Mouse (Mus musculus): ENCODE measurements around the gene Itsn1.

GRCm38 (mm10) chr16:91717399-91717798 lies 11.7 kb upstream of the Itsn1 start:
- TF ChIP-seq CTCF (IDR thresholded peaks at IDR 0.05; ENCODE audit: control insufficient read depth, insufficient read depth, insufficient replicate concordance, low read depth, low read length) = no peak
- no peak for TF ChIP-seq POLR2A (IDR thresholded peaks at IDR 0.05; ENCODE audit: control insufficient read depth, low read depth, low read length)
